Mouse (Mus musculus) left cerebral cortex, postnatal 10 days (tissue): ENCODE data around the gene Pole4. TPM values are rescaled to one million over a fixed set of nuclear protein-coding genes. Genes with fewer than 3 reads are reported as not detected.

Experiments used
- total RNA-seq, 2 experiments: library from RNA; stranded (reverse); gene quantifications; 2 replicates each; pipeline ENCODE4 v1.2.3; 2021

The Pole4 gene
- total RNA-seq, 2 experiments from 2014 or later, result 47.6 to 53.1 TPM

Other genes with a start within 250 kb of the Pole4 start
- 1 to 10 TPM; 3.6 to 4.5 TPM for gene Hk2, start 69.1 kb upstream of the Pole4 start, total RNA-seq
- gene Sema4f, start 234.4 kb upstream of the Pole4 start, total RNA-seq, result 10 to 100 TPM; 45.5 to 47.5 TPM
- not detected for gene M1ap, start 241.5 kb upstream of the Pole4 start, total RNA-seq